Mouse (Mus musculus) midbrain, embryonic 13.5 days (tissue): ENCODE results near the gene Dmrt1. TPM values are rescaled to one million over a fixed set of nuclear protein-coding genes. Genes with fewer than 3 reads are reported as not detected.
A peak's percentile ranks its signal among the peaks of the same experiment; 100 is the strongest.
"Not testable (repeated sequence)": the region's sequence is repeated elsewhere in the genome, so short reads cannot be mapped to it uniquely, and the experiment has no call there.

Source experiments
- ATAC-seq: fragments of 200-750 bp; cut with Nextera tagmentation; 2 replicates; pipeline ENCODE4 v1.8.0; 2017; ENCODE audit warnings: mild to moderate bottlenecking, moderate TSS enrichment, moderate library complexity
- H3K27ac ChIP-seq: fragments of 300-500 bp; sonication (generic); 2 replicates; pipeline ENCODE4 v1.5.1; 2015; ENCODE audit warnings: inconsistent platforms, mild to moderate bottlenecking, moderate library complexity
- H3K27me3 ChIP-seq: fragments of 300-500 bp; sonication (generic); 2 replicates; pipeline ENCODE4 v1.6.1; 2015; ENCODE audit warnings: mild to moderate bottlenecking, inconsistent platforms
- H3K36me3 ChIP-seq: fragments of 300-500 bp; sonication (generic); 2 replicates; pipeline ENCODE4 v1.6.1; 2015; ENCODE audit warnings: mild to moderate bottlenecking, inconsistent platforms
- H3K4me1 ChIP-seq: fragments of 300-500 bp; sonication (generic); replicated peaks from 2 replicates; pipeline ENCODE4 v1.6.1; 2015; ENCODE audit warnings: inconsistent platforms
- H3K4me2 ChIP-seq: fragments of 300-500 bp; sonication (generic); replicated peaks from 2 replicates; pipeline ENCODE4 v1.6.1; 2015; ENCODE audit warnings: moderate library complexity, mild to moderate bottlenecking, inconsistent platforms
- H3K4me3 ChIP-seq: fragments of 300-500 bp; sonication (generic); replicated peaks from 2 replicates; pipeline ENCODE4 v1.5.1; 2015; ENCODE audit warnings: mild to moderate bottlenecking, inconsistent platforms
- H3K9ac ChIP-seq: fragments of 300-500 bp; sonication (generic); replicated peaks from 2 replicates; pipeline ENCODE4 v1.6.1; 2015; ENCODE audit warnings: mild to moderate bottlenecking, inconsistent platforms
- H3K9me3 ChIP-seq: fragments of 300-500 bp; sonication (generic); 2 replicates; pipeline ENCODE4 v1.6.1; 2016; ENCODE audit warnings: mild to moderate bottlenecking, inconsistent platforms
- WGBS: fragments of 180-500 bp; shearing (Covaris S2); methylation state at CpG from one replicate; pipeline ENCODE4 v1.1.7; 2015; 5-methylcytosine and 5-hydroxymethylcytosine counted together
- polyA plus RNA-seq: library from polyadenylated mRNA; unstranded; fragments of >200 nt; fragmentation: Nextera tagmentation; extraction: Ambion mirVana; gene quantifications from 2 replicates; pipeline ENCODE4 v1.2.1, GENCODE M21; 2015

The Dmrt1 gene
- 0.07 TPM in 1 of 2 replicates, not detected in the other for polyA plus RNA-seq

- no peak for ATAC-seq
- under 1% methylated on average over 64 of the region's 64 CpGs for WGBS
- no peak within 1 kb of the TSS for H3K9ac ChIP-seq
These were observed at the start of gene Dmrt1 for GRCm38 (mm10) chr19:25505360-25506196. Gene Dmrt1 (plus strand): TSS chr19:25505618.

GRCm38 (mm10) chr19:25460760-25461159, 44.7 kb upstream of the Dmrt1 start:
- no peaks in the 10 kb centered on the region for H3K4me1 ChIP-seq
- no peak overlapping the region for H3K4me3 ChIP-seq
- 93% methylated on average over 8 of the region's 8 CpGs for WGBS
- no peak overlapping the region for H3K9ac ChIP-seq
- H3K27ac ChIP-seq, result no peak overlapping the region
- H3K4me2 ChIP-seq, result no peak overlapping the region
- no peaks in the 10 kb centered on the region for H3K27me3 ChIP-seq
- no peak for ATAC-seq
- H3K9me3 ChIP-seq, result peaks cover 4% of the 10 kb centered on the region; the same call in 1 of the 2 replicates
- H3K36me3 ChIP-seq, result no peaks in the 10 kb centered on the region

More at GRCm38 (mm10) chr19:25505360-25506196, at the start of gene Dmrt1:
- Histone ChIP-seq H3K36me3 (no peaks in the 10 kb centered on the region), H3K4me3 (peak within 1 kb of the TSS; percentile 34), H3K4me2 (peak within 1 kb of the TSS; percentile 50), H3K4me1 (peaks cover 17% of the 10 kb centered on the region), H3K27ac (no peak within 1 kb of the TSS), H3K9me3 (no peaks in the 10 kb centered on the region), H3K27me3 (peaks cover 80% of the 10 kb centered on the region)

- ATAC-seq, result 0 out of 2 replicates have a peak, but pooled peaks have one; percentile 63
- Histone ChIP-seq H3K36me3 (no peaks in the 10 kb centered on the region), H3K9ac (no peak overlapping the region), H3K4me1 (no peaks in the 10 kb centered on the region), H3K27me3 (no peaks in the 10 kb centered on the region), H3K4me3 (no peak overlapping the region), H3K4me2 (0 out of 2 replicates have a peak overlapping the region, but pooled peaks have one; percentile 24), H3K27ac (0 out of 2 replicates have a peak overlapping the region, but pooled peaks have one; percentile 7), H3K9me3 (peaks cover 4% of the 10 kb centered on the region; the same call in 1 of the 2 replicates)
- WGBS, result 61% methylated on average over 20 of the region's 20 CpGs
These were observed 43.7 kb upstream of the Dmrt1 start for GRCm38 (mm10) chr19:25461553-25462320.

GRCm38 (mm10) chr19:25475806-25476205, 29.6 kb upstream of the Dmrt1 start:
- H3K9me3 ChIP-seq, result peaks cover 15% of the 10 kb centered on the region; the same call in 1 of the 2 replicates
- not testable (repeated sequence) for H3K27ac ChIP-seq, H3K36me3 ChIP-seq, H3K9ac ChIP-seq, H3K4me3 ChIP-seq, ATAC-seq, H3K4me1 ChIP-seq, H3K27me3 ChIP-seq, H3K4me2 ChIP-seq
- 68% methylated on average over 4 of the region's 4 CpGs for WGBS

- H3K4me2 ChIP-seq, result no peak overlapping the region
- H3K36me3 ChIP-seq, result no peaks in the 10 kb centered on the region
- H3K9me3 ChIP-seq, result peaks cover 11% of the 10 kb centered on the region; the same call in 1 of the 2 replicates
- no peak overlapping the region for H3K4me3 ChIP-seq
- no peak for ATAC-seq
- H3K27ac ChIP-seq, result no peak overlapping the region
- WGBS, result 56% methylated on average over 5 of the region's 5 CpGs
- H3K4me1 ChIP-seq, result no peaks in the 10 kb centered on the region
- H3K9ac ChIP-seq, result no peak overlapping the region
- no peaks in the 10 kb centered on the region for H3K27me3 ChIP-seq
These were observed 26.2 kb upstream of the Dmrt1 start for GRCm38 (mm10) chr19:25479152-25479669.

GRCm38 (mm10) chr19:25480820-25481219, 24.6 kb upstream of the Dmrt1 start:
- H3K4me2 ChIP-seq, result no peak overlapping the region
- H3K9ac ChIP-seq, result no peak overlapping the region
- WGBS, result 84% methylated on average over 6 of the region's 6 CpGs
- no peak for ATAC-seq
- no peaks in the 10 kb centered on the region for H3K4me1 ChIP-seq
- no peaks in the 10 kb centered on the region for H3K36me3 ChIP-seq
- H3K27me3 ChIP-seq, result peaks cover 1% of the 10 kb centered on the region
- H3K4me3 ChIP-seq, result no peak overlapping the region
- no peak overlapping the region for H3K27ac ChIP-seq
- peaks cover 11% of the 10 kb centered on the region; the same call in 1 of the 2 replicates for H3K9me3 ChIP-seq

GRCm38 (mm10) chr19:25486561-25486960, 18.9 kb upstream of the Dmrt1 start:
- Histone ChIP-seq H3K27me3 (peaks cover 28% of the 10 kb centered on the region), H3K4me3 (no peak overlapping the region), H3K27ac (no peak overlapping the region), H3K9me3 (no peaks in the 10 kb centered on the region), H3K36me3 (no peaks in the 10 kb centered on the region), H3K4me2 (no peak overlapping the region), H3K4me1 (peaks cover 5% of the 10 kb centered on the region; the same call in 1 of the 2 replicates), H3K9ac (no peak overlapping the region)
- WGBS, result 27% methylated on average over 14 of the region's 14 CpGs
- ATAC-seq, result no peak

GRCm38 (mm10) chr19:25487350-25487749, 18.1 kb upstream of the Dmrt1 start:
- Histone ChIP-seq H3K4me1 (peaks cover 5% of the 10 kb centered on the region; the same call in 1 of the 2 replicates), H3K36me3 (no peaks in the 10 kb centered on the region), H3K27ac (no peak overlapping the region), H3K4me2 (no peak overlapping the region), H3K27me3 (peaks cover 28% of the 10 kb centered on the region), H3K9ac (no peak overlapping the region), H3K4me3 (no peak overlapping the region), H3K9me3 (no peaks in the 10 kb centered on the region)
- no peak for ATAC-seq
- WGBS, result 50% methylated on average over 1 of the region's 1 CpGs

GRCm38 (mm10) chr19:25488546-25488945, 16.9 kb upstream of the Dmrt1 start:
- Histone ChIP-seq H3K9ac (no peak overlapping the region), H3K4me3 (no peak overlapping the region), H3K36me3 (no peaks in the 10 kb centered on the region), H3K9me3 (no peaks in the 10 kb centered on the region), H3K27me3 (peaks cover 28% of the 10 kb centered on the region), H3K27ac (no peak overlapping the region), H3K4me1 (peaks cover 5% of the 10 kb centered on the region; the same call in 1 of the 2 replicates), H3K4me2 (no peak overlapping the region)
- no peak for ATAC-seq
- 14% methylated on average over 2 of the region's 2 CpGs for WGBS

GRCm38 (mm10) chr19:25489546-25489945, 15.9 kb upstream of the Dmrt1 start:
- Histone ChIP-seq H3K27ac (no peak overlapping the region), H3K4me2 (no peak overlapping the region), H3K9ac (no peak overlapping the region), H3K4me1 (peaks cover 5% of the 10 kb centered on the region; the same call in 1 of the 2 replicates), H3K9me3 (no peaks in the 10 kb centered on the region), H3K27me3 (peaks cover 28% of the 10 kb centered on the region), H3K36me3 (no peaks in the 10 kb centered on the region), H3K4me3 (no peak overlapping the region)
- no peak for ATAC-seq
- WGBS, result 45% methylated on average over 2 of the region's 2 CpGs

- no peak for ATAC-seq
- H3K27me3 ChIP-seq, result peaks cover 5% of the 10 kb centered on the region
- H3K4me3 ChIP-seq, result no peak overlapping the region
- H3K4me2 ChIP-seq, result no peak overlapping the region
- WGBS, result 77% methylated on average over 6 of the region's 6 CpGs
- H3K27ac ChIP-seq, result no peak overlapping the region
- H3K36me3 ChIP-seq, result no peaks in the 10 kb centered on the region
- no peaks in the 10 kb centered on the region for H3K4me1 ChIP-seq
- H3K9me3 ChIP-seq, result no peaks in the 10 kb centered on the region
- H3K9ac ChIP-seq, result no peak overlapping the region
These were observed 8.0 kb upstream of the Dmrt1 start for GRCm38 (mm10) chr19:25497434-25497833.
